Mouse (Mus musculus): ENCODE data around the gene Pik3cg. TPM values are rescaled to one million over a fixed set of nuclear protein-coding genes. Genes with fewer than 3 reads are reported as not detected.

Pik3cg gene
- total RNA-seq, 2 experiments from 2014 or later: 32.5 to 84.9 TPM

- no peak for ATAC-seq (replicated peaks; ENCODE audit: poor library complexity)
These were observed 61.9 kb downstream of the Pik3cg start for GRCm38 (mm10) chr12:32146606-32147005.

DNA sequence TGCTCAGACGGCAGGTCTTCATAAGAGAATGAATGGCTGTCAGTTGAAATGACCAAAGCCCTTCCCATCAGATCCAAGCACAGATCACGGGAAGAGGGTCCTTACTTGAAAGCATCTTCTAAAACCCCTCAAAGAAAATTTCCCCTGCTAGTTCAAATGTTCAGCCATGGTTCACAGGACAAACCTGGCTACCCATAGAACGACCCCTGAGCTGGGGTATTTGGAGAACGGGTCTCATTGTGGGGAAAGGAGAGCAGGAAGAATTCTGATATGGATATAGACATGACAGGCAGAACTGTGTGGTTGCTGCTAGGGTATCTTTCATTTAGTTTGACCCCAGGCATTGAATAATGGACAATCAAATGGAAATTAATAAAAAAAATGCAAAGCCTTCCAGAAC lies 62.8 kb downstream of the Pik3cg start:
- ATAC-seq (replicated peaks; ENCODE audit: poor library complexity): no peak

- ATAC-seq (replicated peaks; ENCODE audit: poor library complexity): peak; percentile 58
These were observed 63.9 kb downstream of the Pik3cg start for GRCm38 (mm10) chr12:32144513-32144912.

DNA sequence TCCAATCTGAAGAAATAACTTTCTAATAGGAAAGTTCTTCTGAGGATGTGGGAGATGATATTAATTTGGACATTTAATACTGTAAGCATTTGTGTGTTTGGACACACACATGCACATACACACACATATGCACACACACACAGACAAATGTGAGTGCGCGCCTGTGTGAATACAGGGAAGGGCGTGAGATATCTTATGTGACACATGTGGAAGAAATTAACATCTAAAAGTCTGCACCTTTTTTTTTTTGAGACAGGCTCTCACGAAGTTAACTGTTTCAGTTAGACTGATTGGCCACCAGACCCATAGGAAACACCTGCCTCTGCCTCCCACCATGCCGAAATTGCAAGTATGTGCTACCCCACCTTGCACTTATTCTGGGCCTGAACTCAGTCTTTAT lies 64.7 kb downstream of the Pik3cg start:
- 0 out of 2 replicates have a peak, but pooled peaks have one; percentile 3 for ATAC-seq (replicated peaks; ENCODE audit: poor library complexity)

GRCm38 (mm10) chr12:32143151-32143550 lies 65.3 kb downstream of the Pik3cg start:
- ATAC-seq (replicated peaks; ENCODE audit: poor library complexity): peak; percentile 79

GRCm38 (mm10) chr12:32141766-32142165 lies 66.7 kb downstream of the Pik3cg start:
- no peak for ATAC-seq (replicated peaks; ENCODE audit: poor library complexity)

DNA sequence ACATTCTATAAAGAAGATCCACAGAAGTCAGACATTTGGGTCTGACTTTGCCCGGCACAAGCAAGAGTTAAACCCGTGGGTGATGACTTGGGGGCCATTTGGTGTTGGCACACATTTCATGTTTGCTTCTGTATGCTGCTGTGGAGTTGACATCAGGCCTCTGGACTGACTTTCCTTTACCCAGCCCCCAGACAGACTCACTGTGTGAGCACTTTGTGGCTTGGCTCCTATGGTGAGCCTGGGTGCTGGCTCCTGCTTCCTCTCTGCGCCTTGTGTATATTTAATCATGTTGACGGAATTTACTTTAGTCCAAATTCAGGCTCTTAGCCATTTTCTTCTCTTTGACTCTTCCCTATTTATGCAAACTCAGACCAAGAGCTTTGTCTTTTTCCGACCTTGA lies 69.6 kb downstream of the Pik3cg start:
- ATAC-seq (replicated peaks; ENCODE audit: poor library complexity): no peak

GRCm38 (mm10) chr12:32138362-32138761 lies 70.1 kb downstream of the Pik3cg start:
- peak; percentile 50 for ATAC-seq (replicated peaks; ENCODE audit: poor library complexity)

GRCm38 (mm10) chr12:32137542-32137941 lies 70.9 kb downstream of the Pik3cg start:
- ATAC-seq (replicated peaks; ENCODE audit: poor library complexity): no peak

DNA sequence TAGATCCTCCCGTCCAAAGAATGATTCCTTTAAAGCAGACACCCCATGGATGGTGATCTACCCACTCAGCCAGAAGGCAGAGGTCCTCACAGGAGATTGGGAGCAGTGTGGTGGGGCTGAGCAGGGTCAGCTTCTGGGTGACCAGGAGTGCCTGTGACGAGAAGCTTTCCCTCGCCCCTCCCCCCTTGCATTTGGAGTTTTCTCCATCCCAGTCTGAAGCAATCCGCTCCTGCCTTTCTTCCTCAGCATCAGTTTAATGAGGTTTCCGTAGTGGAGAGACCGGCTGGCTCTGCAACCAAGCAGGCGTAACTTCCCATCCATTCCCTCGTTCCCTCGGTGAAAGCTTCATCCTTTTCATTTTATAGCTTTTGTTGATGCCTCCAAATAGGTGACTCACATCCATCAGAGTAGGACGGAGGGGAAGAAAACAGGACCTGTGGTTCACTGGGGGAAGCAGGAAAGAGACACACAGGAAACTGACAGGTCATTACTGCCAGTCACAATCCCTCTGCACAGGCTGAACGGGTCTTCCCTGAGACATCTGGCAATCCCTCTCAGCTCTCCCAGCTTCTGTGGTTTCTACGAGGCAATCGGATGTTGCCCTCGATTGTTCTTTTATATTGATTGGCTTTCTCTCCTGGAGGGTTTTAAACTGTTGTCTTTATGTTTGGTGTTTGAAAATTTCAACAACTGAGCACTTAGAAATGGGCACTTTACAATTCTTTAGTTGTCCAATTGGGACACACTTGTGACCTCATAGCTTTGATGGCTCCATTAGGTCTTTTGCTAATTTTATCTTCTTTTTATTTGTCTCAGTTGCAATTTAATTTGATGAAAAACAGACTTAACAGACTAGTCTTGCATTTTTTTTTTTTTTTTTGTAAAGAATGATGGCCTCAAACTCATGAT lies 80.6 kb downstream of the Pik3cg start:
- peak; percentile 23 for ATAC-seq (replicated peaks; ENCODE audit: poor library complexity)

GRCm38 (mm10) chr12:32127158-32127557 lies 81.3 kb downstream of the Pik3cg start:
- no peak for ATAC-seq (replicated peaks; ENCODE audit: poor library complexity)

DNA sequence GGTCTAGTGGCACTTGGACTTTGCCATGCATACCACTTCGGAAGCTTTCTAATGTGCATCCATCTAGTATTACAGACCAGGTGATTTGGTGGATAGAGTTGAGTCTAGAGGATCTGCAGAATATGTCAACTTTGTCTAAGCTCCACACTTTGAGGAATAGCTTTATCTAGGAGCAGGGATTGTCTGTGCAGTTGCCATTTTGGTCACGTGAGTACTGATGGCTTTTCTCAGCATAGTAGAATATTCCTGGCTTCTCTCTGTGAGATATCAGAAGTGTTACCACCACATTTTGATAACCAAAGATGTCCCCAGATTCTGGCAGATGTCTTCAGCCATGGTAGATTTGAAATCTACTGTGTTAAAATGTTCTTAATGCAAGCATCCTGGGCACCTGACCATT lies 84.0 kb downstream of the Pik3cg start:
- ATAC-seq (replicated peaks; ENCODE audit: poor library complexity): no peak

DNA sequence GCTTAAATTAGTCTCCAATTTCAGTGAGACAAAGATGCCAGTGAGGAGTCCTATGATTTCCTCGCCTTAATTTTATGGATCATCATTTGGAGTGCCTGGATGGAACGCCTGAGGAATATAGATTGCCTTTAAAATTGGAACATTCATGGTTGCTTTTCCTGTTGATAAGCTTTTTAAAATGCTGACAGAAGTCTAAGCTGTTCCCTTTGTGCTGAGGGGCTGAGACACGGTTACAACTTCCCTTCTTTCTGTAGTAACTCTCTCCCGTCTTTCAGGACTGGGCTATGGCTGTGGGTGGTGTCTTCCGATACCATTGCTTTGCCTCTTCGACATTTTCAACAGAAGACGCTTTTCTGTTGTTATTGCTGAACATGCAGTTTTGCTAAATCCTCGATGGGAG lies 84.4 kb downstream of the Pik3cg start:
- no peak for ATAC-seq (replicated peaks; ENCODE audit: poor library complexity)

GRCm38 (mm10) chr12:32123559-32123958 lies 84.9 kb downstream of the Pik3cg start:
- ATAC-seq (replicated peaks; ENCODE audit: poor library complexity): peak; percentile 80

Other genes starting within 250 kb of the Pik3cg start
- gene Prkar2b, start 147.4 kb downstream of the Pik3cg start, total RNA-seq (2015): 94.3 and 99.4 TPM in 2 replicates
- gene Prkar2b, start 147.4 kb downstream of the Pik3cg start, total RNA-seq (2017): 77.3 and 87.7 TPM in 2 replicates
- gene Ccdc71l, start 170.0 kb upstream of the Pik3cg start, total RNA-seq (2015): 14.3 and 16.4 TPM in 2 replicates
- gene Ccdc71l, start 170.0 kb upstream of the Pik3cg start, total RNA-seq (2017): 16.3 and 17.3 TPM in 2 replicates